Mouse (Mus musculus) hindbrain, embryonic 16.5 days (tissue): Measurements from ENCODE around the gene Slc38a11. TPM values are rescaled to one million over a fixed set of nuclear protein-coding genes. Genes with fewer than 3 reads are reported as not detected.
A peak's percentile ranks its signal among the peaks of the same experiment; 100 is the strongest.

Source experiments
- ATAC-seq: fragments of 200-750 bp; cut with Nextera tagmentation; 2 replicates; pipeline ENCODE4 v1.8.0; 2017; ENCODE audit warnings: moderate TSS enrichment, moderate library complexity
- H3K27ac ChIP-seq: fragments of 300-500 bp; sonication (generic); 2 replicates; pipeline ENCODE4 v1.5.1; 2014; ENCODE audit warnings: low read depth, mild to moderate bottlenecking, control low read depth, low read length, moderate library complexity
- H3K27me3 ChIP-seq: fragments of 300-500 bp; sonication (generic); replicated peaks from 2 replicates; pipeline ENCODE4 v1.6.1; 2014; ENCODE audit warnings: low read length; ENCODE audit not compliant: control insufficient read depth, insufficient read depth
- H3K36me3 ChIP-seq: fragments of 300-500 bp; sonication (generic); 2 replicates; pipeline ENCODE4 v1.6.1; 2014; ENCODE audit warnings: mild to moderate bottlenecking, low read length, moderate library complexity, mixed read lengths; ENCODE audit not compliant: control insufficient read depth, insufficient read depth
- H3K4me1 ChIP-seq: fragments of 300-500 bp; sonication (generic); 2 replicates; pipeline ENCODE4 v1.6.1; 2014; ENCODE audit warnings: low read depth, low read length; ENCODE audit not compliant: control insufficient read depth, insufficient read depth
- H3K4me2 ChIP-seq: fragments of 300-500 bp; sonication (generic); 2 replicates; pipeline ENCODE4 v1.6.1; 2014; ENCODE audit warnings: mild to moderate bottlenecking, low read length, control low read depth, moderate library complexity
- H3K4me3 ChIP-seq: fragments of 300-500 bp; sonication (generic); 2 replicates; pipeline ENCODE4 v1.5.1; 2014; ENCODE audit warnings: mild to moderate bottlenecking, low read length, control low read depth, moderate library complexity
- H3K9ac ChIP-seq: fragments of 300-500 bp; sonication (generic); 2 replicates; pipeline ENCODE4 v1.6.1; 2014; ENCODE audit warnings: low read depth, mild to moderate bottlenecking, control low read depth, low read length, moderate library complexity
- H3K9me3 ChIP-seq: fragments of 300-500 bp; sonication (generic); 2 replicates; pipeline ENCODE4 v1.6.1; 2014; ENCODE audit warnings: mild to moderate bottlenecking, low read length, moderate library complexity; ENCODE audit not compliant: control insufficient read depth
- WGBS: fragments of 180-500 bp; shearing (Covaris S2); extraction: QIAGEN DNeasy Blood & Tissue Kit; methylation state at CpG from one replicate; pipeline ENCODE4 v1.1.7; 2014; 5-methylcytosine and 5-hydroxymethylcytosine counted together
- polyA plus RNA-seq: library from polyadenylated mRNA; unstranded; fragments of >200 nt; fragmentation: Nextera tagmentation; extraction: Ambion mirVana; gene quantifications from 2 replicates; pipeline ENCODE4 v1.2.1, GENCODE M21; 2015

The Slc38a11 gene
- polyA plus RNA-seq, 1 experiment from 2014 or later = 1.7 TPM

DNA sequence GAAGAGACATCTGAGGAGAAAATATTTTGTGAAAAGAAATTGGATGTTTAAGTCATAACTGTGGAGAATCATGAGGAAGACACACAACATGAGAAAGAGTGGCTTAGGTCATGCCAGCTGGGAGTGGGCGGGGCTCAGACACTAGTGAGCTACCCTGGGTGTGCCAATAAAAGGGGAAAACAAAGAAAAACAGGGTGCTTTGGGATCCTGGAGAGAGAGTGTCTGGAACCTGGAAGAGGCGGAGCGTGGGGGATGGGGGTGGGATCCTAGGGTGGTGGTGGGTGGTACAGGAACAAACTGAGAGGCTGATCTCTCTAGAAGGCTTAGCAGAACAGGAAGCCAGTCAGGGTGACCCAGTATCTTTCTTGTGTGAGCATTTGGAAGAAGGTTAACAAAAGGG lies 23.0 kb downstream of the Slc38a11 start:
- Histone ChIP-seq H3K4me2 (no peak overlapping the region), H3K9ac (no peak overlapping the region), H3K27me3 (no peaks in the 10 kb centered on the region), H3K9me3 (no peaks in the 10 kb centered on the region), H3K36me3 (no peaks in the 10 kb centered on the region), H3K27ac (no peak overlapping the region), H3K4me3 (no peak overlapping the region), H3K4me1 (no peaks in the 10 kb centered on the region)
- WGBS = 81% methylated on average over 3 of the region's 3 CpGs
- no peak for ATAC-seq

DNA sequence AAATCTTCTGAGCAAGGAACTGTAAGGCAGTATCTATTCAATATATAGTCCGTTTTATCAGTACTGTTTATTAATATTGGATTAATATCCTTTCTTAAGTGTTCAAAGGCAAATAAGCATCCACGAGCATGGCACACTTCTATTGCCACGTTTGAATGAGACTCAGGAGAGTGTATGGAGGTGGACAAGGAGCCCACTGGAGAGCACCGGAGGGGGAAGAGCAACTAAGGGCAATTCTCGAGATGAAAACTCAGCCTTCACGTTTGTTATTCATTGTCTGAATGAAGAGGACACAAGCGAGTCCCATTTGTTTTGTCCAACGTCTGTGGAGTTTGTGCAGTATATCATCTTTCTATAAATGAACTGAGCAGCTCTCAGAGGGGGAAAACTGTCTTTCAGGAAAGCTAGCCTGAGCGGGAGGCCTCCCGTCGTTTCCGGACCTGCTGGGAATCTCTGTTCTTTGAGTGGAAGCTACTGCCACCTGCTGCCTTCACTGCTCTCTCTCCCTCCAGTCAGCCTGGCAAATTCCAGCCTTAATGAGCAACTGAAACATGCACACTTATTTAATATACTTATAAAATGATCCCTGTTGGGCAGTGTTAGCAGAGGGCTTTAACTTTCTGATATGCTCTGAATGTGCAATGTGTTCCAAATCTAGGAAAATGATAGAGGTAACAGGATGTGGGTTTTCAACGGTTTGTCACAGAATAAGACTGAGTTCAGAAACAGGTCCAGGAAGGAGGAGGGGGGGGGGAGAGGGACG lies 26.3 kb downstream of the Slc38a11 start:
- H3K27me3 ChIP-seq = no peaks in the 10 kb centered on the region
- H3K4me2 ChIP-seq = peak overlapping the region; percentile 45
- H3K9ac ChIP-seq = no peak overlapping the region; the same call in 1 of the 2 replicates
- 16% methylated on average over 14 of the region's 14 CpGs for WGBS
- no peak overlapping the region for H3K4me3 ChIP-seq
- no peaks in the 10 kb centered on the region for H3K36me3 ChIP-seq
- no peak overlapping the region for H3K27ac ChIP-seq
- ATAC-seq = peak; percentile 89
- H3K4me1 ChIP-seq = no peaks in the 10 kb centered on the region
- no peaks in the 10 kb centered on the region for H3K9me3 ChIP-seq

DNA sequence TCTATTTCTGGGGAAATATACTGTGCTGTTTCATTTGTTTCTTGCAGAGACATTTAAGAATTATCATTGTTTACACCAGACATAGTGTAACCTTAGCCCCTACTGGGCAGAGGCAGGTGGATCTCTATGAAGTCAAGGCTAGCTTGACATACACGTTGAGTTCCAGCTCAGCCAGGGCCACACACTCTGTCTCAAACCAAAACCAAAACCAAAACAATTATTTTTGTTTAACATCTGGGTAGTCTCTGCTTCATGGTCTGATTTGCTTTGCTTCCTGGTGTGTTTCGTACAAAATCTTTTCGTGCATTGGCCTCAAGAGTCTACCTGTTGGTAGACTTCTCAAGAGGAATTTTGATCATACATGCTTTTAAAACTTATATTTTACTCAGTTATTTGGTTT lies 27.2 kb downstream of the Slc38a11 start:
- Histone ChIP-seq H3K4me3 (no peak overlapping the region), H3K4me1 (no peaks in the 10 kb centered on the region), H3K27ac (no peak overlapping the region), H3K36me3 (no peaks in the 10 kb centered on the region), H3K27me3 (no peaks in the 10 kb centered on the region), H3K4me2 (no peak overlapping the region), H3K9ac (no peak overlapping the region), H3K9me3 (no peaks in the 10 kb centered on the region)
- ATAC-seq = no peak
- whole genome bisulfite sequencing = 86% methylated on average over 3 of the region's 3 CpGs

DNA sequence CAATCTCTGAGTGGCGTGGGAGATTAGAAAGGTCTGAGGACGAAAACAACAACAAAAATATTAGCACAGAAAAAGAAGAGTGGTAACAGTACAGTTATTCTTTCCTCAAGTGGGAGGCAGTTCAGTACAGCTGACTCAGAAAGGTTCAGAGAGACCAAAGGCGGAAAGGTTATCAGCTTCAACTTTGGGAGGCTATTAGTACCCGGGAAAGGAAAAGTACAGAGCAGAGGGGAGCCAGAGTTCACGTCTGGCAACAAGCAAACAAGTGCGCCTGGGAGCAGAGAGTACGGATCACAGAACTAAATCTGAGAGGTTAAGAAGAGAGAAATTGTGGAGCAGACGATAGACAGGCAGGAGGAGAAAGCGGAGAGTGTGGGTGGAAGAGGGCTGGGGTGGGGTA lies 29.7 kb downstream of the Slc38a11 start:
- Histone ChIP-seq H3K36me3 (no peaks in the 10 kb centered on the region), H3K9me3 (no peaks in the 10 kb centered on the region), H3K9ac (no peak overlapping the region), H3K4me1 (no peaks in the 10 kb centered on the region), H3K27me3 (no peaks in the 10 kb centered on the region), H3K4me2 (no peak overlapping the region), H3K4me3 (no peak overlapping the region), H3K27ac (no peak overlapping the region)
- ATAC-seq = no peak
- WGBS = 86% methylated on average over 9 of the region's 9 CpGs

DNA sequence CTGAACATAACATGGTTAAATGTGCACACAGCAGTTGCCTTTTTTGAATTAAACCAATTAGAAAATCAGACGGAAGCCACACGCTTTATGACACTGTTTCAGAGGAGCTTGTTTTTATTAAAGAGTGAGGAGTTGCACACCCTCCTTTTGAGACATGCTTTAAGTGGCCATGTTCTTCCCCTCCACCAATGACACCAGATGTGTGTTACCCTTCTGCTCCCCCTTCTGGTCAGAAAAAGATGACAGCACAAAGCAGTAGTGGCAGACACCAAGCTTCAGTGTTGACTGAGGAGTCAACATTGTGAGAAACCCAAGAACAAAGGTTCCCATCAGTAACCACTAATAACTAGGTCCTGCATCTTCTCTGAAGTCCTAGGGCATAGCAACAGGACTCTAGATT lies 32.5 kb downstream of the Slc38a11 start:
- Histone ChIP-seq H3K27me3 (no peaks in the 10 kb centered on the region), H3K9ac (no peak overlapping the region), H3K27ac (no peak overlapping the region), H3K9me3 (no peaks in the 10 kb centered on the region), H3K4me2 (no peak overlapping the region), H3K4me3 (no peak overlapping the region), H3K36me3 (no peaks in the 10 kb centered on the region), H3K4me1 (no peaks in the 10 kb centered on the region)
- WGBS = 61% methylated on average over 2 of the region's 2 CpGs
- ATAC-seq = no peak

DNA sequence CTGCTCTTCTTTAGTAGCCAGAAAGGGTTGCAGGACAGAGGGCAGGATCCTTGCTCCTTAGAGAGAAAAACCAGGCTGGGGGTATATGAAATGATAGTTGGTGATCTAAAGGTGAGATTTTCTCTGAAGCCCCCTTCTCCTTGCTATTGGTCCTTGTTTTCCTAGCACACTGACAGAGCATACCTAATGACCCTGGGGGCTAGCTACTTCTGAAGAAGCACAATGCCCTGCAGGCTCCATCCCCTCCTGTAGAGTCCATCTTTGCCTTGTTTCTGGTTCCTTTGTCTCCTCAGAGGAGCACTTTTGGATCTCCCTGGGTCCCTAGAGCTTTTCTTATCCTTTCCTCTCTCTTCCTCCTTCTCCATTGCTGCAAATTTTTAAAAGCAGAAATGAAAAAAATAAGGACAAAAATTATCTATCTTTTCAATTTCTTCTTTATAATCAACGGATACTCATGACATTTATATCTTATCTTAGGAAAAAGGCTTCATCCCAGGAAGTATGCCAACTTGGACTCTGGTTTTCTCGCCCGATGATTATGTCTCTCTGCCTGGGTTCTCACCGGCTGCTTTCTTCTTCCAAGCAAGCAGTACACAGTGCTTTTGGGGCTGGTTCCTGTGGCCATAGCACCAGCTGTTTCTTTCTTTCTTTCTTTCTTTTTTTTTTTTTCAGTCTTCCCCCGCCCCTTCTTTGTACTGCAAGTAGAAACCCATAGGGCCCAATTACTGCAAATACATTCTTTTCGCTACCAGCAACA lies 41.7 kb downstream of the Slc38a11 start:
- H3K27me3 ChIP-seq = no peaks in the 10 kb centered on the region
- no peaks in the 10 kb centered on the region for H3K4me1 ChIP-seq
- 48% methylated on average over 6 of the region's 6 CpGs for WGBS
- no peak overlapping the region for H3K27ac ChIP-seq
- no peak overlapping the region for H3K4me2 ChIP-seq
- H3K4me3 ChIP-seq = no peak overlapping the region
- H3K9me3 ChIP-seq = no peaks in the 10 kb centered on the region
- H3K9ac ChIP-seq = no peak overlapping the region
- no peaks in the 10 kb centered on the region for H3K36me3 ChIP-seq
- ATAC-seq = no peak

DNA sequence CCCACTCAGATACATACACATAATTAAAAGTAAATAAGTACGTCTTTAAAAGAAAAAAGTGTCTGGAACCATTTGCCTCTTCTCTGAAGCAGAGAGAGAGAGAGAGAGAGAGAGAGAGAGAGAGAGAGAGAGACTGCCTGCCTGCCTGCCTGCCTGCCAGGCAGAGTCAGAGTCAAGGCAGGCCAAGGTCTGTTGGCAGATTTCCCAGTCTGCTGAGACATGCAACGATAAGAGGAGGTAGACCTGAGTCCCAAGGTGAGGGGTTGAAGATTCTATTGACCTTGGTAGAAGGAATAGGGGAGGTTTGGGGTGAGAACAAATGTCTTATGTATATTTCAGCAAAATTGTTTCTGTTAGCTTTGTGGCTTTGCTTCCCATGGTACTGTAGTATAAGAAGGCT lies 42.9 kb downstream of the Slc38a11 start:
- 50% methylated on average over 2 of the region's 2 CpGs for WGBS
- no peaks in the 10 kb centered on the region for H3K9me3 ChIP-seq
- no peak for ATAC-seq
- no peaks in the 10 kb centered on the region for H3K36me3 ChIP-seq
- H3K4me3 ChIP-seq = no peak overlapping the region
- H3K4me2 ChIP-seq = no peak overlapping the region
- no peak overlapping the region for H3K9ac ChIP-seq
- no peaks in the 10 kb centered on the region for H3K4me1 ChIP-seq
- H3K27ac ChIP-seq = no peak overlapping the region
- H3K27me3 ChIP-seq = no peaks in the 10 kb centered on the region

DNA sequence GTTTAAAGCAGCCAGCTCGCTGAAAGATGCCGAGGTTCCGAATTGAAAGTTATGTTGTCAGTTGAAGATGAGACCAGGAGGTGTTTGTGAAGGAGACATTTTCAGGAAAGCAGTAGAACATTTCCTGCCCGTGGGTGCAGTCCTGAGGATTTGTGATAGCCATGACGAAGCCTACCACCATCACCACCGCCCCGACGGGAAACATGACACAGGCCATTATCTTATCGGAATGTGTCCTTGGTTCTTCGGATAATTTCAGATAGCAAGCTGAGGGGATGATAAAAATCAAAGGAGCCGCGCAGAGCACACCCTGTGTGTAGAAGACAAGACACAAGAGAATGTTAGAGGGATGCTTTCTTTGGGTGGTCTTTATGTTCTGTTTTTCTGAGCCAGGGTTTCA lies 47.1 kb downstream of the Slc38a11 start:
- no peak overlapping the region for H3K9ac ChIP-seq
- no peaks in the 10 kb centered on the region for H3K4me1 ChIP-seq
- no peak overlapping the region for H3K4me2 ChIP-seq
- H3K27ac ChIP-seq = no peak overlapping the region
- H3K36me3 ChIP-seq = no peaks in the 10 kb centered on the region
- ATAC-seq = no peak
- H3K4me3 ChIP-seq = no peak overlapping the region
- no peaks in the 10 kb centered on the region for H3K27me3 ChIP-seq
- 92% methylated on average over 12 of the region's 12 CpGs for WGBS
- no peaks in the 10 kb centered on the region for H3K9me3 ChIP-seq

DNA sequence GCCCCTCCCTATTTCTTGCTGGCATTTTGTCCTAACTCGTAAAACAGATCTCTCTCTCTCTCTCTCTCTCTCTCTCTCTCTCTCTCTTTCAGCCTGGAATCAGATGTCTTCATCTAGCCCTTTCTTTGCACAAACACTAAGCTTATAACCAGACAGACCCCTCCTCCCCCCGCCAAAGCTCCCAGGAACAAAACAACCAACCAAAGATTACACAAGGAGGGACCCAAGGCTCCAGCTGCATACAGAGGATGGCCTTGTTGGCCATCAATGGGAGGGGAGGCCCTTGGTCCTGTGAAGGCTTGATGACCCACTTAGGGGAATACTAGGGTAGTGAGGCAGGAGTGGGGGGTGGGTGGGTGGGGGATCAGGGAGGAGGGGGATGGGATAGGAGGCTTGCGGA lies 52.6 kb downstream of the Slc38a11 start:
- no peaks in the 10 kb centered on the region for H3K9me3 ChIP-seq
- no peak for ATAC-seq
- no peak overlapping the region for H3K9ac ChIP-seq
- no peak overlapping the region for H3K4me3 ChIP-seq
- no peak overlapping the region for H3K4me2 ChIP-seq
- no peaks in the 10 kb centered on the region for H3K27me3 ChIP-seq
- H3K27ac ChIP-seq = no peak overlapping the region
- 71% methylated on average over 3 of the region's 3 CpGs for WGBS
- H3K36me3 ChIP-seq = no peaks in the 10 kb centered on the region
- no peaks in the 10 kb centered on the region for H3K4me1 ChIP-seq
